31 mouse cellular contexts compared by ENCODE assay signal in genomic region chr15:79185213-79185612, GRCm38 (mm10). TPM values are rescaled to one million over a fixed set of nuclear protein-coding genes. Genes with fewer than 3 reads are reported as not detected.
DNase-seq lines count a peak whose midpoint lies in the region; ATAC-seq lines count a peak whose summit lies in the region.
"Had no signal": no experiment of that assay in that cellular context is flagged by ENCODE, and none has a peak within 500 bp of the region (broad histone marks: within the 10 kb centered on the region; RNA-seq: fewer than 3 reads in every experiment).

No protein-coding gene starts in this region.

- ATAC-seq in embryonic facial prominence, embryonic 14.5 days (ENCODE audit: low read depth) = no peak
- peak; percentile 60 for ATAC-seq in liver, embryonic 16.5 days (ENCODE audit: low read depth)
- peak; percentile 69; the same call in 1 of the 2 replicates for ATAC-seq in lung, embryonic 15.5 days (ENCODE audit: borderline replicate concordance, extremely low read depth, low FRiP score, low TSS enrichment)
- ATAC-seq: intestine, embryonic 16.5 days had no signal

- H3K27ac ChIP-seq in embryonic facial prominence, embryonic 14.5 days (replicated peaks; ENCODE audit: low read depth, low read length) = no peak overlapping the region
- H3K27ac ChIP-seq in embryonic facial prominence, embryonic 10.5 days (replicated peaks) = no peak overlapping the region
- H3K27ac ChIP-seq in liver, embryonic 16.5 days (ENCODE audit: low read length) = peak overlapping the region; percentile 57
- H3K27ac ChIP-seq in lung, embryonic 15.5 days = no peak overlapping the region
- H3K27ac ChIP-seq: heart, embryonic 10.5 days; heart, embryonic 15.5 days; hindbrain, embryonic 12.5 days; kidney, postnatal 0 days; limb, embryonic 10.5 days; limb, embryonic 15.5 days; macrophage had no signal

- H3K36me3 ChIP-seq in embryonic facial prominence, embryonic 14.5 days (ENCODE audit: control insufficient read depth, insufficient read depth, low read length) = no peaks in the 10 kb centered on the region
- no peaks in the 10 kb centered on the region for H3K36me3 ChIP-seq in embryonic facial prominence, embryonic 10.5 days (replicated peaks)
- H3K36me3 ChIP-seq in liver, embryonic 16.5 days (ENCODE audit: control insufficient read depth, insufficient read depth) = no peaks in the 10 kb centered on the region
- no peaks in the 10 kb centered on the region for H3K36me3 ChIP-seq in lung, embryonic 15.5 days
- H3K36me3 ChIP-seq: G1E; heart, embryonic 10.5 days; heart, embryonic 15.5 days; hindbrain, embryonic 12.5 days; limb, embryonic 10.5 days; limb, embryonic 15.5 days had no signal

- no peaks in the 10 kb centered on the region for H3K4me1 ChIP-seq in embryonic facial prominence, embryonic 14.5 days (ENCODE audit: control insufficient read depth, insufficient read depth, low read length)
- no peaks in the 10 kb centered on the region for H3K4me1 ChIP-seq in embryonic facial prominence, embryonic 10.5 days
- no peaks in the 10 kb centered on the region for H3K4me1 ChIP-seq in liver, embryonic 16.5 days (ENCODE audit: control insufficient read depth, low read depth, low read length)
- H3K4me1 ChIP-seq in lung, embryonic 15.5 days = peaks cover 8% of the 10 kb centered on the region; the same call in 1 of the 2 replicates
- H3K4me1 ChIP-seq: heart, embryonic 15.5 days; hindbrain, embryonic 12.5 days; limb, embryonic 15.5 days had no signal

- peak; percentile 47 for DNase-seq in embryonic facial prominence, embryonic 14.5 days (ENCODE audit: low spot score)
- no peak for DNase-seq in embryonic facial prominence, embryonic 10.5 days (ENCODE audit: low spot score)
- no peak for DNase-seq in liver
- DNase-seq in lung, postnatal 25 days (ENCODE audit: low spot score) = peak; percentile 10
- DNase-seq in right cerebral cortex, postnatal 4 days = no peak
- no peak for DNase-seq in layer of hippocampus, postnatal 25 days (ENCODE audit: extremely low spot score in 1 of 2, low spot score in 1 of 2)
- DNase-seq: adrenal gland, postnatal 36 days; cerebellum, adult 2 months; cerebellum, postnatal 14 days; gastrocnemius, postnatal 14 days; heart, adult 11 months; heart, postnatal 36 days; kidney, adult 8-10 months; kidney, postnatal 4 days; layer of hippocampus, postnatal 36 days; midbrain, embryonic 14.5 days; right cerebral cortex, postnatal 14 days; thymus, postnatal 25 days had no signal

- no peak overlapping the region for H3K4me3 ChIP-seq in embryonic facial prominence, embryonic 14.5 days (ENCODE audit: low read depth, low read length)
- H3K4me3 ChIP-seq in embryonic facial prominence, embryonic 10.5 days = no peak overlapping the region
- no peak overlapping the region for H3K4me3 ChIP-seq in liver, embryonic 16.5 days (ENCODE audit: low read depth, low read length)
- no peak overlapping the region for H3K4me3 ChIP-seq in lung, embryonic 15.5 days
- H3K4me3 ChIP-seq: heart, embryonic 10.5 days; heart, embryonic 15.5 days; hindbrain, embryonic 12.5 days; limb, embryonic 10.5 days; limb, embryonic 15.5 days had no signal

- no peaks in the 10 kb centered on the region for H3K9me3 ChIP-seq in embryonic facial prominence, embryonic 14.5 days (ENCODE audit: control insufficient read depth, low read length)
- H3K9me3 ChIP-seq in embryonic facial prominence, embryonic 10.5 days = no peaks in the 10 kb centered on the region
- no peaks in the 10 kb centered on the region for H3K9me3 ChIP-seq in liver, embryonic 16.5 days (replicated peaks; ENCODE audit: control insufficient read depth, low read length)
- H3K9me3 ChIP-seq in lung, embryonic 15.5 days = no peaks in the 10 kb centered on the region
- H3K9me3 ChIP-seq: G1E; heart, embryonic 10.5 days; heart, embryonic 15.5 days; hindbrain, embryonic 12.5 days; limb, embryonic 10.5 days; limb, embryonic 15.5 days had no signal

- 69% methylated on average over 10 of the region's 10 CpGs for WGBS in embryonic facial prominence, embryonic 14.5 days
- 90% methylated on average over 10 of the region's 10 CpGs for WGBS in embryonic facial prominence, embryonic 10.5 days
- 66% methylated on average over 10 of the region's 10 CpGs for WGBS in liver, embryonic 16.5 days (ENCODE audit: insufficient replicate concordance)
- 26% methylated on average over 10 of the region's 10 CpGs for WGBS in lung, embryonic 15.5 days

- H3K4me2 ChIP-seq in embryonic facial prominence, embryonic 14.5 days (ENCODE audit: low read depth, low read length) = no peak overlapping the region
- no peak overlapping the region for H3K4me2 ChIP-seq in liver, embryonic 16.5 days (ENCODE audit: low read depth, low read length)
- H3K4me2 ChIP-seq in lung, embryonic 15.5 days = no peak overlapping the region
- H3K4me2 ChIP-seq: heart, embryonic 15.5 days; hindbrain, embryonic 12.5 days; limb, embryonic 15.5 days had no signal

- H3K27me3 ChIP-seq in embryonic facial prominence, embryonic 14.5 days (replicated peaks; ENCODE audit: control insufficient read depth, insufficient read depth, low read length) = no peaks in the 10 kb centered on the region
- no peaks in the 10 kb centered on the region for H3K27me3 ChIP-seq in embryonic facial prominence, embryonic 10.5 days (replicated peaks; ENCODE audit: low read depth, poor library complexity, severe bottlenecking)
- no peaks in the 10 kb centered on the region for H3K27me3 ChIP-seq in liver, embryonic 16.5 days (ENCODE audit: control insufficient read depth, insufficient read depth, low read depth, low read length)
- H3K27me3 ChIP-seq in lung, embryonic 15.5 days = no peaks in the 10 kb centered on the region
- H3K27me3 ChIP-seq: heart, embryonic 15.5 days; hindbrain, embryonic 12.5 days; limb, embryonic 15.5 days had no signal

- H3K9ac ChIP-seq in embryonic facial prominence, embryonic 14.5 days (ENCODE audit: low read depth, low read length) = no peak overlapping the region
- H3K9ac ChIP-seq in liver, embryonic 16.5 days (ENCODE audit: low read depth, low read length) = no peak overlapping the region
- H3K9ac ChIP-seq in lung, embryonic 15.5 days = no peak overlapping the region
- H3K9ac ChIP-seq: heart, embryonic 15.5 days; hindbrain, embryonic 12.5 days; limb, embryonic 15.5 days had no signal

RNA-seq across cellular contexts. Expression of gene Sox10, which starts 20.2 kb away (rescaled TPM):
- polyA plus RNA-seq in embryonic facial prominence, embryonic 14.5 days (2014; fragmentation: Nextera tagmentation; extraction: Ambion mirVana) = 16.2 and 17.7 TPM in 2 replicates
- polyA plus RNA-seq in embryonic facial prominence, embryonic 10.5 days (2016; fragmentation: Nextera tagmentation; extraction: Ambion mirVana) = 11.4 and 12.9 TPM in 2 replicates
- polyA plus RNA-seq in liver, embryonic 16.5 days (2015; fragmentation: Nextera tagmentation; extraction: Ambion mirVana) = 0.05 and 0.13 TPM in 2 replicates
- polyA plus RNA-seq in lung, embryonic 15.5 days (2015; fragmentation: Nextera tagmentation; extraction: Ambion mirVana) = 0.65 and 0.92 TPM in 2 replicates
- 10 to 100 TPM; 38.5 to 41.2 TPM for total RNA-seq in layer of hippocampus, postnatal 25 days (2021)
- total RNA-seq: megakaryocyte-erythroid progenitor cell, adult 5-6 weeks; monocyte, adult 5-6 weeks had no signal
- polyA plus RNA-seq: G1E, macrophage had no signal

RNA-seq across cellular contexts. Expression of gene Pick1, which starts 43.8 kb away (rescaled TPM):
- 18.1 and 21.3 TPM in 2 replicates for polyA plus RNA-seq in embryonic facial prominence, embryonic 14.5 days (2014; fragmentation: Nextera tagmentation; extraction: Ambion mirVana)
- polyA plus RNA-seq in embryonic facial prominence, embryonic 10.5 days (2016; fragmentation: Nextera tagmentation; extraction: Ambion mirVana) = 45.6 and 50.1 TPM in 2 replicates
- polyA plus RNA-seq in liver, embryonic 16.5 days (2015; fragmentation: Nextera tagmentation; extraction: Ambion mirVana) = 13.1 and 13.3 TPM in 2 replicates
- 35.1 and 42.8 TPM in 2 replicates for polyA plus RNA-seq in lung, embryonic 15.5 days (2015; fragmentation: Nextera tagmentation; extraction: Ambion mirVana)
- total RNA-seq in layer of hippocampus, postnatal 25 days (2021) = 10 to 100 TPM; 42.0 to 50.6 TPM

RNA-seq across cellular contexts. Expression of gene Gm49486, which starts 44.0 kb away (rescaled TPM):
- 1.1 TPM in 2 replicates for polyA plus RNA-seq in embryonic facial prominence, embryonic 14.5 days (2014; fragmentation: Nextera tagmentation; extraction: Ambion mirVana)
- polyA plus RNA-seq in embryonic facial prominence, embryonic 10.5 days (2016; fragmentation: Nextera tagmentation; extraction: Ambion mirVana) = 0.29 and 0.35 TPM in 2 replicates
- 0.04 and 0.07 TPM in 2 replicates for polyA plus RNA-seq in liver, embryonic 16.5 days (2015; fragmentation: Nextera tagmentation; extraction: Ambion mirVana)
- polyA plus RNA-seq in lung, embryonic 15.5 days (2015; fragmentation: Nextera tagmentation; extraction: Ambion mirVana) = 0.31 and 0.46 TPM in 2 replicates
- total RNA-seq in layer of hippocampus, postnatal 25 days (2021) = under 1 TPM; 0.94 to 0.98 TPM
- total RNA-seq: megakaryocyte-erythroid progenitor cell, adult 5-6 weeks; monocyte, adult 5-6 weeks had no signal
- polyA plus RNA-seq: G1E, macrophage had no signal

RNA-seq across cellular contexts. Expression of gene 1700088E04Rik, which starts 44.2 kb away (rescaled TPM):
- polyA plus RNA-seq in embryonic facial prominence, embryonic 14.5 days (2014; fragmentation: Nextera tagmentation; extraction: Ambion mirVana) = 8.5 and 12.2 TPM in 2 replicates
- 8.0 and 8.2 TPM in 2 replicates for polyA plus RNA-seq in embryonic facial prominence, embryonic 10.5 days (2016; fragmentation: Nextera tagmentation; extraction: Ambion mirVana)
- 0.63 and 0.96 TPM in 2 replicates for polyA plus RNA-seq in liver, embryonic 16.5 days (2015; fragmentation: Nextera tagmentation; extraction: Ambion mirVana)
- 9.9 and 10.8 TPM in 2 replicates for polyA plus RNA-seq in lung, embryonic 15.5 days (2015; fragmentation: Nextera tagmentation; extraction: Ambion mirVana)
- total RNA-seq in layer of hippocampus, postnatal 25 days (2021) = 1 to 10 TPM; 9.1 to 9.6 TPM
- total RNA-seq: megakaryocyte-erythroid progenitor cell, adult 5-6 weeks; monocyte, adult 5-6 weeks had no signal

RNA-seq across cellular contexts. Expression of gene Polr2f, which starts 44.4 kb away (rescaled TPM):
- 305 TPM in 2 replicates for polyA plus RNA-seq in embryonic facial prominence, embryonic 14.5 days (2014; fragmentation: Nextera tagmentation; extraction: Ambion mirVana)
- polyA plus RNA-seq in embryonic facial prominence, embryonic 10.5 days (2016; fragmentation: Nextera tagmentation; extraction: Ambion mirVana) = 414 and 440 TPM in 2 replicates
- polyA plus RNA-seq in liver, embryonic 16.5 days (2015; fragmentation: Nextera tagmentation; extraction: Ambion mirVana) = 120 and 121 TPM in 2 replicates
- 240 and 281 TPM in 2 replicates for polyA plus RNA-seq in lung, embryonic 15.5 days (2015; fragmentation: Nextera tagmentation; extraction: Ambion mirVana)
- total RNA-seq in layer of hippocampus, postnatal 25 days (2021) = 100 to 1,000 TPM; 104 to 112 TPM

Comparison
In these comparisons a context has a peak if more than half of its experiments do, and no peak if none do; other contexts are left out.
1. DNase-seq: peak in embryonic facial prominence, embryonic 14.5 days (single experiment) and lung, postnatal 25 days (single experiment); none in embryonic facial prominence, embryonic 10.5 days (single experiment), liver (single experiment), right cerebral cortex, postnatal 4 days (single experiment) and layer of hippocampus, postnatal 25 days (0 of 2).